Mouse (Mus musculus): Measurements from ENCODE around the gene Gm12216. TPM values are rescaled to one million over a fixed set of nuclear protein-coding genes. Genes with fewer than 3 reads are reported as not detected.
"Not testable (repeated sequence)": the region's sequence is repeated elsewhere in the genome, so short reads cannot be mapped to it uniquely, and the experiment has no call there.

The Gm12216 gene
- polyA plus RNA-seq, 1 experiment = 28.7 TPM

DNA sequence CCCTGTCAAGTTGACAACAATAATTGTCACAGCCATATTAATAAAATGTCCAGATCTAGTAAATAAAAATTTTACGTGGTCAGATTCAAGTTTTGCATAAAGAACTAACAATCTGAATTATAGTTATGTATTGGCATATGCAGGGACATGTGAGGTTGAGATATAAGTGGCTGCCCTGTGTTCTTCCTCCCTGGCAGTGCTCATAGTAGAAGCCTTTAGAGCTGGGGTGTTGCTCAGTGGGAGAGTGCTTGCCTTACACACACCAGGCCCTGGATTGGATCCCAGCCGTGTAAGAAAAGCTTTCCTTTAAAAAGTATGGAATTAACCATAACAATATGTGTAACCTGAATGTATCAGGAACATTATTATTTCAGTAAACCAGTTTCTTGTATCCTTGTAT, 34.4 kb upstream of the Gm12216 start:
- Histone ChIP-seq H3K4me3 (replicated peaks; ENCODE audit: extremely low read depth, low read depth, low read length) (no peak overlapping the region), H3K4me1 (ENCODE audit: control insufficient read depth, insufficient read depth, low read length) (no peaks in the 10 kb centered on the region)
- DNase-seq = no peak
- 48% methylated on average over 2 of the region's 2 CpGs for WGBS
- TF ChIP-seq POLR2A (IDR thresholded peaks at IDR 0.05; ENCODE audit: borderline replicate concordance, extremely low read depth, low read depth, low read length) (no peak), CTCF (IDR thresholded peaks at IDR 0.05; ENCODE audit: insufficient read depth, low read length) (no peak)

DNA sequence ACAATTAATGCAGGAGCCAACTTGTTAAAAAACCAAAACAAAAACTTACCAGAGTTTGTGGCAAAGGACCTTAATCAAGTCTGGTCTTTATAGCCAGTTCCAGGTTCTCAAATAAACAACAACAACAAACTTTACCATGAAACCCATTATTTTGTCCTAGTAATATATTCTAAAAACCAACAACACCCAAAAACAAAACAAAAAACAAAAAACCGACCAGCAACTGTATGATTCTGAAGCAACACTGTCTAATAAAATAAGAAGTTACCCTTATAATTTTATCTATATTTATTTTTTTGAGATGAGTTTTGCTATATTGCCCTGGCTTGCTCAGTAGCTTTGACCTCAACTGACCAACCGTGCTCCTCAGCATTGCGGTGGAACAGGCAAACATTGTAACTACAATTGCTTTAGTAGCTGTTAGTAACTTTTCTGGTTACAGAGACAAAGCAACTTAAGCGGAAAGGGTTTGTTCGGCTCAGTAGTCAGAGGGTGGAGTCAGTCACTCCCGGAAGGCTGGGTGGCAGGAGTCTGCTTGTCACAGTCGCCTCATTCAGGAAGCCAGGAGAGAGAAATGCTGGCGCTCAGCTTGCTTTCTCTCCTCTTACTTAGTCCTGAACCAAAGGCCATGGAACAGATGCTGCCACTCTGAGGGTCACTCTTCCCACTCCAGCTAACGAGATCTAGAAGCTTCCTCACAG, 33.8 kb upstream of the Gm12216 start:
- TF ChIP-seq CTCF (IDR thresholded peaks at IDR 0.05; ENCODE audit: insufficient read depth, low read length) (no peak), POLR2A (IDR thresholded peaks at IDR 0.05; ENCODE audit: borderline replicate concordance, extremely low read depth, low read depth, low read length) (peak; percentile 28; the same call in 1 of the 2 replicates)
- 24% methylated on average over 9 of the region's 9 CpGs for WGBS
- Histone ChIP-seq H3K4me1 (ENCODE audit: control insufficient read depth, insufficient read depth, low read length) (no peaks in the 10 kb centered on the region), H3K4me3 (replicated peaks; ENCODE audit: extremely low read depth, low read depth, low read length) (no peak overlapping the region)
- DNase-seq = no peak

DNA sequence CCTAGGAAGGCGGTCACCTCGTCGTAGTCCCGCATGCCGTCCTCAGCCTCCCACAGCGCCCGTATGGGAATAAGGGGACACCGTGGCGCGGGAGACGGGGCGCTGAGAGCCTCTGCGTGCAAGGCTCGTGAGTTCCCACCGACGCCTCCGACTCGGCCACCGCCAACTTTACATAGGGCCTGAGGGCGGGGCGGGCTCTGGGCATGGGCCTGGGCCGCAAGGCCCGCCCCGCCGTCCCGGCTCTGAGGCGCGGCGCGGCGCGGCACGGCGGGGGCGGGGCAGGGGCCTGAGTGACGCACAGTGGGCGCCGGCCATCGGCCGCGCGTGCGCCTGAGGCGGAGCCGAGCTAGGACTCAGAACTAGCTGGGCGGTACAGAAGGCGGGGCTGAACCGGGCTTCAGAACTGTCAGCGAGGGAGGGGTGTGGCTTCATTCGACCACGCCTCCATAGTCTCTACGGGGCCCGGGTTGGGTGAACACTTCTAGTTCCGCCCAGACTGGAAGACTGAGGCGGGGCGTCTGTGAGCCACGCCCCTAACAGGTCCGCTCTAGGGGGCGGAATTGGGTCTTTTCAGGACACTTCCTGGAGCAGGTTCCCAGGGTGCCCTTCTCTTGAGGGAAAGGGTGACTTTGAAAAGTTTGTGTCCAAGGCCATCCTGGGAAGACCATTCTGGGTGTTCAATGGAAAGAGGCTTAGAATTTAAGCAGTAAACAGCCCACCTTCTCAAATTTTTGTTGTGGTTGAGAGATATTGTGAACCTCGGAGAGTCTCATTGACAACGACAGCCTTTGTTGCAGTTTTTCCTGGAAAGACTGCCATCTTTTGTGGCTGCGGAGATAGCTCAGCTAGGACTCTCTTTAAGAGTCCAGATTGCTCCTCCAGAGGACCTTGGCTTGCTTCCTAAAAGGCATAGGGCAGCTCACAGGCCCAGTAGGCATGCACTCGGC, 32.7 kb upstream of the Gm12216 start, which contains the start of gene Slc22a5:
Gene Slc22a5, minus strand, starts transcription at position 156 of the 947 bp plus-strand sequence.
- DNase-seq = peak; percentile 98
- H3K4me1 ChIP-seq (ENCODE audit: control insufficient read depth, insufficient read depth, low read length) = no peaks in the 10 kb centered on the region
- peak within 1 kb of the TSS; percentile 94 for H3K4me3 ChIP-seq (replicated peaks; ENCODE audit: extremely low read depth, low read depth, low read length)
- 2% methylated on average over 63 of the region's 63 CpGs for WGBS
- TF ChIP-seq POLR2A (IDR thresholded peaks at IDR 0.05; ENCODE audit: borderline replicate concordance, extremely low read depth, low read depth, low read length) (peak; percentile 77), CTCF (IDR thresholded peaks at IDR 0.05; ENCODE audit: insufficient read depth, low read length) (no peak)

- no peaks in the 10 kb centered on the region for H3K4me1 ChIP-seq (ENCODE audit: control insufficient read depth, insufficient read depth, low read length)
- no peak for TF ChIP-seq CTCF (IDR thresholded peaks at IDR 0.05; ENCODE audit: insufficient read depth, low read length)
- no peak for TF ChIP-seq POLR2A (IDR thresholded peaks at IDR 0.05; ENCODE audit: borderline replicate concordance, extremely low read depth, low read depth, low read length)
- WGBS = 2% methylated on average over 33 of the region's 33 CpGs
- no peak for DNase-seq
- peak overlapping the region; percentile 94 for H3K4me3 ChIP-seq (replicated peaks; ENCODE audit: extremely low read depth, low read depth, low read length)
Observed at GRCm38 (mm10) chr11:53890906-53891504, 31.9 kb upstream of the Gm12216 start.

DNA sequence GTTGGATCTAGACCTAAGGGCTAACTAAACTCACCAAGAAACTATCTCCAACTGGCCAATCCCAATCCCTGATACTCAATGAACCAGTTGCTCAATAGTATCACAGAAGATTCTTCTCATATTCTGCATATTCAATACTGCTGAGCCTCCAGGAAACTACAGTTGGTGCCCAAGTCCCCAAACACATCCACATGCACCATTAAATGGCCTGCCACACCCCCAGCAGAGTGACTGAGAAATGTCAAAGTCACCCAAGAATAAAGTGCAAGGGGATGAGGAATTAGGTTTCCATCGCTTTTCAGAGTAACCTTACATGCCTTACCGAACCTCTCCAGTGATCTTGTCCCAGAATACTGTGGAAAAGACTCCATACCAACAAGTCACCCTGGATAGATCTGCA, 31.2 kb upstream of the Gm12216 start:
- Histone ChIP-seq H3K4me3 (replicated peaks; ENCODE audit: extremely low read depth, low read depth, low read length) (no peak overlapping the region), H3K4me1 (ENCODE audit: control insufficient read depth, insufficient read depth, low read length) (no peaks in the 10 kb centered on the region)
- DNase-seq = no peak
- 80% methylated on average over 2 of the region's 2 CpGs for WGBS
- no peak for TF ChIP-seq CTCF (IDR thresholded peaks at IDR 0.05; ENCODE audit: insufficient read depth, low read length)
- TF ChIP-seq POLR2A (IDR thresholded peaks at IDR 0.05; ENCODE audit: borderline replicate concordance, extremely low read depth, low read depth, low read length) = no peak

DNA sequence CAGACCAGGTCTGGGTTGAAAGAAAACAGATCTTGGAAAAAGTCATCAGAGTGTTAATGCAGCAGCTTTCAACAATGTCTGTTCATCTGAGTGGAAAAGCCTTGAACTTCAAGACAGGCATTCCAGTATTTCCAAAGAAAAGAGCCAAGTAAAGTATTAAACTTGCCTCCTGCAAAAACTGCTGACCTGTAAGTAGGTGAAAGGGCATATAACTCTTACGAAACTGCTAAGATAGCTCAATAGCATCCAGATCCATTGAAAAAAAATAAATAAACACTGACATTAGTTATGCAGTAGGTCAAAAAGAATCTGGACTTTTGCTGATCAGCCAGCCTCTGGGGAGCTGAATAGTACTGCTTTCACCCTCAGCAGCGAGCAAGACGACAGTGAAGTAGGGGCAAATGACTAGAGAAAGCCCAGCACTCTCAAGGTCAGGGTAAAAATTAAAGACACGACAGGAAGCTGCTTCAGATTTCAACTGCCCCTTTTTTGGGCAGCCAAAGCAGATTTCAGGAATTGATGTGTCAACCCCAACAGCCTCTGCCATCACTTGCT, 30.1 kb upstream of the Gm12216 start:
- Histone ChIP-seq H3K4me1 (ENCODE audit: control insufficient read depth, insufficient read depth, low read length) (no peaks in the 10 kb centered on the region), H3K4me3 (replicated peaks; ENCODE audit: extremely low read depth, low read depth, low read length) (no peak overlapping the region)
- WGBS = 46% methylated on average over 4 of the region's 4 CpGs
- DNase-seq = no peak
- TF ChIP-seq CTCF (IDR thresholded peaks at IDR 0.05; ENCODE audit: insufficient read depth, low read length) (no peak), POLR2A (IDR thresholded peaks at IDR 0.05; ENCODE audit: borderline replicate concordance, extremely low read depth, low read depth, low read length) (no peak)

DNA sequence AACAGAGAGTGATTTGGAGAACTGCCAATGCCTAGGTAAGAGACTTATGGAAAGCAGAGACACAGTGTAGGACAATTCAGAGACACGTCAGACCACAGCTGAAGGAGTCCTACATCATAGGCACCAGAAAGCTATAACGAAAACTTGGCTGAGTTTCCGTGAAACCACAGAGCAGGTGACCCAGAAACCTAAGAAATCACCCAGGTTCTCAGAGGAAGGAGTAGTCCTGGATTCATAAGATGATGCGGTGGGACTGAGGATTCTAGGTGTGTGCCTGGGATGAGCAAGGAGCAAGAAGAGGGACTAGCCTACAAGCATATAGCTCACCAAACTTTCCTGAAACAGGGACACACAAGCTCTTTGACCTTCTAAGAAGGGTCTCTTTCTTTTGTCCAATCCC, 29.2 kb upstream of the Gm12216 start:
- WGBS = 81% methylated on average over 4 of the region's 4 CpGs
- H3K4me3 ChIP-seq (replicated peaks; ENCODE audit: extremely low read depth, low read depth, low read length) = no peak overlapping the region
- no peak for DNase-seq
- H3K4me1 ChIP-seq (ENCODE audit: control insufficient read depth, insufficient read depth, low read length) = no peaks in the 10 kb centered on the region
- no peak for TF ChIP-seq CTCF (IDR thresholded peaks at IDR 0.05; ENCODE audit: insufficient read depth, low read length)
- TF ChIP-seq POLR2A (IDR thresholded peaks at IDR 0.05; ENCODE audit: borderline replicate concordance, extremely low read depth, low read depth, low read length) = no peak

- 76% methylated on average over 2 of the region's 2 CpGs for WGBS
- TF ChIP-seq POLR2A (IDR thresholded peaks at IDR 0.05; ENCODE audit: borderline replicate concordance, extremely low read depth, low read depth, low read length) = no peak
- DNase-seq = no peak
- Histone ChIP-seq H3K4me1 (ENCODE audit: control insufficient read depth, insufficient read depth, low read length) (no peaks in the 10 kb centered on the region), H3K4me3 (replicated peaks; ENCODE audit: extremely low read depth, low read depth, low read length) (no peak overlapping the region)
Observed at GRCm38 (mm10) chr11:53883287-53883686, 24.2 kb upstream of the Gm12216 start.

DNA sequence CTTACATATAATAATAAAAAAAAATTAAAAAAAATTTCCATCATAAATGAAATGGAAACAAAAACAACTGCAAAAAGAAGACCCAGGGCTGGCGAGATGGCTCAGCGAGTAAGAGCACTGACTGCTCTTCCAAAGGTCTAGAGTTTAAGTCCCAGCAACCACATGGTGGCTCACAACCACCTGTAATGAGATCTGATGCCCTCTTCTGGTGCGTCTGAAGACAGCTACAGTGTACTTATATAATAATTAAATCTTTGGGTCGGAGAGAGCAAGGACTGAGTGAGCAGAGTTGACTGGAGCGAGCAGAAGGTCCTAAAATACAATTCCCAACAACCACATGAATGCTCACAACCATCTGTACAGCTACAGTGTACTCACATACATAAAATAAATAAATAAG, 19.0 kb upstream of the Gm12216 start:
- H3K4me1 ChIP-seq (ENCODE audit: control insufficient read depth, insufficient read depth, low read length); H3K4me3 ChIP-seq (replicated peaks; ENCODE audit: extremely low read depth, low read depth, low read length); DNase-seq: not testable (repeated sequence)
- 92% methylated on average over 5 of the region's 5 CpGs for WGBS
